Mouse (Mus musculus) heart, embryonic 11.5 days (tissue): ENCODE measurements around the gene Mdc1. TPM values are rescaled to one million over a fixed set of nuclear protein-coding genes. Genes with fewer than 3 reads are reported as not detected.
"Not testable (repeated sequence)": the region's sequence is repeated elsewhere in the genome, so short reads cannot be mapped to it uniquely, and the experiment has no call there.

Experiments
- ATAC-seq: fragments of 200-750 bp; cut with Nextera tagmentation; replicated peaks from 2 replicates; pipeline ENCODE4 v1.8.0; 2017; ENCODE audit warnings: moderate library complexity; ENCODE audit not compliant: insufficient number of reproducible peaks, low FRiP score, low TSS enrichment
- H3K27ac ChIP-seq: fragments of 300-500 bp; sonication (generic); 2 replicates; pipeline ENCODE4 v1.5.1; 2014; ENCODE audit warnings: mild to moderate bottlenecking, low read depth, low read length
- H3K27me3 ChIP-seq: fragments of 300-500 bp; sonication (generic); 2 replicates; pipeline ENCODE4 v1.6.1; 2014; ENCODE audit warnings: mild to moderate bottlenecking, low read length, mixed read lengths; ENCODE audit not compliant: control insufficient read depth, insufficient read depth
- H3K36me3 ChIP-seq: fragments of 300-500 bp; sonication (generic); 2 replicates; pipeline ENCODE4 v1.6.1; 2014; ENCODE audit warnings: mild to moderate bottlenecking, low read length, moderate library complexity, mixed read lengths; ENCODE audit not compliant: control insufficient read depth, insufficient read depth
- H3K4me1 ChIP-seq: fragments of 300-500 bp; sonication (generic); 2 replicates; pipeline ENCODE4 v1.6.1; 2014; ENCODE audit warnings: low read length; ENCODE audit not compliant: control insufficient read depth, insufficient read depth
- H3K4me2 ChIP-seq: fragments of 300-500 bp; sonication (generic); 2 replicates; pipeline ENCODE4 v1.6.1; 2014; ENCODE audit warnings: mild to moderate bottlenecking, moderate library complexity
- H3K4me3 ChIP-seq: fragments of 300-500 bp; sonication (generic); 2 replicates; pipeline ENCODE4 v1.5.1; 2014; ENCODE audit warnings: low read depth, low read length
- H3K9ac ChIP-seq: fragments of 300-500 bp; sonication (generic); 2 replicates; pipeline ENCODE4 v1.6.1; 2014; ENCODE audit warnings: mild to moderate bottlenecking, low read depth, low read length, moderate library complexity
- H3K9me3 ChIP-seq: fragments of 300-500 bp; sonication (generic); replicated peaks from 2 replicates; pipeline ENCODE4 v1.6.1; 2016; ENCODE audit warnings: low read length; ENCODE audit not compliant: control insufficient read depth
- WGBS: fragments of 180-500 bp; shearing (Covaris S2); extraction: QIAGEN DNeasy Blood & Tissue Kit; methylation state at CpG from one replicate; pipeline ENCODE4 v1.1.7; 2014; ENCODE audit not compliant: insufficient replicate concordance; 5-methylcytosine and 5-hydroxymethylcytosine counted together
- polyA plus RNA-seq: library from polyadenylated mRNA; unstranded; fragments of >200 nt; fragmentation: Nextera tagmentation; extraction: Ambion mirVana; gene quantifications from 2 replicates; pipeline ENCODE4 v1.2.1, GENCODE M21; 2014

Gene Mdc1
- polyA plus RNA-seq, 1 experiment from 2014 or later: 19.0 TPM

DNA sequence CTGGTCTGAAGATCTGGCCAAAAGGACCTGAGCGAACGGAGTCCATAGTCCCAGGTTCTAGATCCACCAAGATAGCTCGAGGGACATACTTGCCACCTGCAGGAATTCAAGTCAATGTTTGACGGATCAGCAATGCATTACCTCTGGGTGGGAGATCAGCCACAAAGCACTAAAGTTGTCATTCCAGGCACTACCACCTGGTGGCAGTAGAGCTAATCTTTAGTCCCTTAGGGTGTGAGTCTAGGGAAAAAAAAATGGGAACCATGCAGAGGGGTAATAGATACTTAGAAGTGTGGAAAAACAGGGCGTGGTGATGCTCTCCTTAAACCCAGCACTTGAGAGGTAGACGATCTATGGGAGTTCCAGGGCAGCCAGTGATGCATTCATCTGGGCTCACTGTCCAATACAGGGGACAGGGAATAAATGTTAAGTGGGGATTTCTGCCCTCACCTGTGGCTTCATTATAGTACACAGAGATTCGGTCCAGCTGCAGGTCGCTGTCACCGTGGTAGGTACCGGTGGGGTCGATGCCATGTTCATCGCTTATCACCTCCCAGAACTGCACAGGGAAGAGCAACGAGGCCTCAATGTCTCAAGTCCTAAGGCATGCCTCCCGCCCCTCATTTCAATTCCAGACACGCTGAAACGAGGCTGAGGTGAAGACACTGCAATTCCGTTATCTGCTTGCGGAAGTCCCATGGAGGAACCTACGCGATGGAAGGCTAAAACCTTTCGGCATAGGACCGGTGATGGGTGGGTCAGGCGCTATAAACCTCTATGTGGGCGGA lies 4.9 kb upstream of the Mdc1 start:
- H3K4me3 ChIP-seq: peak overlapping the region; percentile 90
- H3K27me3 ChIP-seq: no peaks in the 10 kb centered on the region
- peak overlapping the region; percentile 75 for H3K4me2 ChIP-seq
- ATAC-seq: no peak
- peak overlapping the region; percentile 100 for H3K9ac ChIP-seq
- peaks cover 19% of the 10 kb centered on the region for H3K4me1 ChIP-seq
- H3K27ac ChIP-seq: peak overlapping the region; percentile 99
- peaks cover 37% of the 10 kb centered on the region for H3K36me3 ChIP-seq
- no peaks in the 10 kb centered on the region for H3K9me3 ChIP-seq
- WGBS: 9% methylated on average over 24 of the region's 24 CpGs

DNA sequence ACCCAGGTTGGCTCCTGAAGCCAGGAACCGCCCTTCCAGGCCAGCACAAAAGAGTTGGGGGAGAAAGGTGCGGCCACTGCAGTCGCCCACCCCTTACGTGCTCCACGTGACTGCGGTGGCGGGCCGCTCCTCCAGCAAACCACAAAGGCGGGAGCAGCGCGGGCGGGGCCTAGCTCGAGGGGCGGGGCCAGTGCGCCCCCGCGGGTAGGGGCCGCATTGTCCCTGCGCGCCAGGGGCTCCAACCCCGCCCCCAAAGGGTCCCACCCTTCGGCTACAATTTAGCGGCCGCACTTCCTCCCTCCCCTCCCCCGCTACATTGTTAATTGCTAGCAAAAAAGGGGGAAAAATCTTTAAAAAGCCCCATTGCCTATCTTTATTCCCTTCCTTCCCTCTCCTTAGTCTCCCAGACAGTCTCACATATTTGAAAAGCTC lies 4.3 kb upstream of the Mdc1 start:
- 2% methylated on average over 22 of the region's 25 CpGs for WGBS
- peak overlapping the region; percentile 100 for H3K9ac ChIP-seq

DNA sequence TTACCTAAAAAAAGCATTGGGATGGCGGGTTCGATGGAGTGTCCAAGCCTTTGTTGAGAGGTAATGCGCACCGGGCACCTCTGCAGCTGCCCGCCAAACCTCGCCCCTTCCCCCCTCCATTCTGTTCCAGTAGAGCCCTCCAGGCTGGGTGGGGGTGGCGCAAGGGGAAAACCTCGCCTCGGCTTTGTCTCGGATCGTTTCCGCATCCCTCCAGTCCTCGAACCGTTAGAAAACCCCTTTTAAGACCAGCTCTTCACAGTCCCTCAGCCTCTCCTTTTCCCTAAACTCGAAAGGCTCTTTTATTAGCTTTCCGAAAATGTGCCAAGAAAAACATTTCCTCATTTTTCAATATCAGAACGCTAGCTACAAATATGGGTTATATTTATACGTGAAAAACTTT lies 3.8 kb upstream of the Mdc1 start:
- peak overlapping the region; percentile 90 for H3K4me3 ChIP-seq
- peak overlapping the region; percentile 100 for H3K9ac ChIP-seq
- H3K9me3 ChIP-seq: no peaks in the 10 kb centered on the region
- under 1% methylated on average over 18 of the region's 18 CpGs for WGBS
- H3K36me3 ChIP-seq: peaks cover 36% of the 10 kb centered on the region
- H3K4me2 ChIP-seq: peak overlapping the region; percentile 75
- peak overlapping the region; percentile 99 for H3K27ac ChIP-seq
- no peak for ATAC-seq
- H3K4me1 ChIP-seq: peaks cover 23% of the 10 kb centered on the region
- H3K27me3 ChIP-seq: no peaks in the 10 kb centered on the region

More for the DNA sequence above, 4.3 kb upstream of the Mdc1 start:
- H3K4me2 ChIP-seq: peak overlapping the region; percentile 75
- H3K4me3 ChIP-seq: peak overlapping the region; percentile 90
- peak overlapping the region; percentile 99 for H3K27ac ChIP-seq
- H3K27me3 ChIP-seq: no peaks in the 10 kb centered on the region
- peaks cover 37% of the 10 kb centered on the region for H3K36me3 ChIP-seq
- H3K4me1 ChIP-seq: peaks cover 20% of the 10 kb centered on the region
- peak; percentile 67 for ATAC-seq
- H3K9me3 ChIP-seq: no peaks in the 10 kb centered on the region

DNA sequence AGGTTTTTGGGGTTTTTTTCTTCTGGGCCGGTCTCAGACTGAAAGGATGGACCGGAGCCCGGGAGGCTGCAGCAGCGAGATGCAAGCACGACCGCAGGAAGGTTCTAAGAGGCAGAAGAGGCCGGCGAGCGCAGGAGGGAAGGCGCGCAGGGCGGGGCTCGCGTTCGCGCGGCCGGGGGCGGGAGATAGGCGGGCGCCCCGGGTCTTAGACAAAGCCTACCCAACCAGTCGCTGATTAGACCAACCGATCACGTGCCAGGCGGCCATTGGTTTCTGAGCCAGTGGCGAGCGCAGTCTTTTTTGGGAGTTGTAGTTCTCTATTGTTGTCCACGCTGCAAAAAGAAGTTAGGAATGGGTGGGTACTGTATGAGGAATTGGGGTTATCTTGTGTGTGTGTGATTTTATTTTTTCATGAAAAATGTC lies 3.2 kb upstream of the Mdc1 start, which contains the start of gene Tubb5:
Gene Tubb5 (minus strand): TSS at position 185 of the 423 bp plus-strand sequence.
- no peaks in the 10 kb centered on the region for H3K9me3 ChIP-seq
- no peaks in the 10 kb centered on the region for H3K27me3 ChIP-seq
- H3K4me1 ChIP-seq: peaks cover 23% of the 10 kb centered on the region
- peak within 1 kb of the TSS; percentile 90 for H3K4me3 ChIP-seq
- peak within 1 kb of the TSS; percentile 75 for H3K4me2 ChIP-seq
- peak; percentile 73 for ATAC-seq
- WGBS: under 1% methylated on average over 29 of the region's 29 CpGs
- H3K9ac ChIP-seq: peak within 1 kb of the TSS; percentile 100
- H3K36me3 ChIP-seq: peaks cover 31% of the 10 kb centered on the region
- peak within 1 kb of the TSS; percentile 99 for H3K27ac ChIP-seq

DNA sequence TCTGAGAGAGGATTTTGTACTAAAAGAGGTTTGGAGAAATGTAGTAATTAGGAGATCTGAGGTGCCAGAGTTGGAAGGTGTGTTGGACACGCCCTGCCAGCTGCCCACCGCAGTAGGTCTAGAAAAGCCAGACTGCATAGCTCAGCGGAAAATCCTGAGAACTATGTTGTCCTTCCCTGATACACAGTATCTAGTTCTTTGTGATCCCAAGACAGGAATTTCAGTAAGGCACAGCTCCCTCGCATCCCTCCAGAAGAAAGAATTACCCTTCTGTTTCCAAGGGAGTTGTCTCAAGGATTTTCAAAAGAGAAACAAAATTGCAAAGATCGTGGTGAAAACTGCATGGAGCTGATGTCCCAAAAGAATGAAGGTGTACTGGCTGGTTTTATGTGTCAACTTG lies 2.7 kb upstream of the Mdc1 start:
- Histone ChIP-seq H3K4me2 (peak overlapping the region; percentile 75), H3K27ac (peak overlapping the region; percentile 94), H3K9ac (peak overlapping the region; percentile 79), H3K27me3 (no peaks in the 10 kb centered on the region), H3K36me3 (peaks cover 30% of the 10 kb centered on the region), H3K4me1 (peaks cover 23% of the 10 kb centered on the region), H3K4me3 (peak overlapping the region; percentile 90), H3K9me3 (no peaks in the 10 kb centered on the region)
- 3% methylated on average over 5 of the region's 5 CpGs for WGBS
- ATAC-seq: no peak

DNA sequence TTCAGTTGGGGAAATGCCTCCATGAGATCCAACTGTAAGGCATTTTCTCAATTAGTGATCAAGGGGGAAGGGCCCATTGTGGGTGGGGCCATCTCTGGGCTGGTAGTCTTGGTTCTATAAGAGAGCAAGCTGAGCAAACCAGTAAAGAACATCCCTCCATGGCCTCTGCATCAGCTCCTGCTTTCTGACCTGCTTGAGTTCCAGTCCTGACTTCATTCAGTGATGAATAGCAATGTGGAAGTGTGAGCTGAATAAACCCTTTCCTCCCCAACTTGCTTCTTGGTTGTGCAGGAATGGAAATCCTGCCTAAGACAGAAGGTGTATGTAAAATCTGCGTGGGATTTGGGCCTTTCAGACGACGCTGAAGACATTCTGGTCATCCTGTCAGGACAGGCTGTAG lies 2.3 kb upstream of the Mdc1 start:
- H3K9me3 ChIP-seq: not testable (repeated sequence)
- peak overlapping the region; percentile 75 for H3K4me2 ChIP-seq
- 57% methylated on average over 3 of the region's 3 CpGs for WGBS

DNA sequence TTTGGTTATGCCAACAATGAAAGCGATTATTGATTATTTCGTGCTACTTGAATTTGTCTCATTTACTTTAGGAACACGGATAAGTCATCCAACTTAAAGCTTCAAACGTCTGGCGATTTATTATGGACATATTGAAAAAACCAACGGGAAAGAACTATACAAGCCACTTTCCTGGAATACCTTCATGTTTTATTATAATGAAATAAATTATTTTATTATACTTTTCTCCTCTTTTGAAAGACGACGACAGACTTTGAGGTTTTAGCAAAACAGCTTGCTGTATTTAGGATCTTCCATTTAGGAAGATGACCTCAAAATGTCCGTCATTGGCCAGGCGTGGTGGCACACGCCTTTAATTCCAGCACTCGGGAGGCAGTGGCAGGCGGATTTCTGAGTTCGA lies 754 bp upstream of the Mdc1 start:
- H3K27ac ChIP-seq: peak overlapping the region; percentile 51
- peak overlapping the region; percentile 65; the same call in 1 of the 2 replicates for H3K9ac ChIP-seq
- peak overlapping the region; percentile 81 for H3K4me2 ChIP-seq
- no peak for ATAC-seq
- H3K9me3 ChIP-seq: no peaks in the 10 kb centered on the region
- H3K36me3 ChIP-seq: peaks cover 16% of the 10 kb centered on the region
- peak overlapping the region; percentile 65 for H3K4me3 ChIP-seq
- no peaks in the 10 kb centered on the region for H3K27me3 ChIP-seq
- WGBS: 47% methylated on average over 14 of the region's 14 CpGs
- peaks cover 14% of the 10 kb centered on the region for H3K4me1 ChIP-seq

More for the DNA sequence above, 2.3 kb upstream of the Mdc1 start:
- H3K4me1 ChIP-seq: peaks cover 23% of the 10 kb centered on the region
- not testable (repeated sequence) for ATAC-seq, H3K27me3 ChIP-seq
- peaks cover 26% of the 10 kb centered on the region for H3K36me3 ChIP-seq
- peak overlapping the region; percentile 94 for H3K27ac ChIP-seq
- H3K4me3 ChIP-seq: peak overlapping the region; percentile 90
- peak overlapping the region; percentile 79 for H3K9ac ChIP-seq

DNA sequence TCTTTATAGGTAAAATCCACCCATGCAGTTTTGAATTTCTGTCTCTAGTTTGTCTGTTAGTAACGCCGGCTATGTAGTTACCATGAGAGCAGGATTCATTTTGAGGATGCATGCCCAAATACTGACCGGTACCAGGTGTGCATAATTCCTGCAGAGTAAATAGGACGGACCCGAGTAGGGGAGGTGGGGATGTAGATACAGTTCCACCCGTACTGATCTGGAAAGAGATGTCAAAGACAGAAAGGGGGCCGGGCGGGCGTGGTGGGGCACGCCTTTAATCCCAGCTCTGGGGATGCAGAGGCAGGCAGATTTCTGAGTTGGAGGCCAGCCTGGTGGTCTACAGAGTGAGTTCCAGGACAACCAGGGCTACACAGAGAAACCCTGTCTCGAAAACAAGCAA lies 691 bp downstream of the Mdc1 start:
- Histone ChIP-seq H3K4me2 (peak overlapping the region; percentile 81), H3K27me3 (no peaks in the 10 kb centered on the region), H3K9ac (peak overlapping the region; percentile 80), H3K27ac (peak overlapping the region; percentile 76), H3K4me1 (peaks cover 8% of the 10 kb centered on the region; the same call in 1 of the 2 replicates), H3K36me3 (peaks cover 10% of the 10 kb centered on the region), H3K9me3 (no peaks in the 10 kb centered on the region), H3K4me3 (peak overlapping the region; percentile 65)
- 19% methylated on average over 11 of the region's 11 CpGs for WGBS
- ATAC-seq: no peak
